Mouse (Mus musculus) lung, embryonic 15.5 days (tissue): ENCODE data around the gene Aldh1b1. TPM values are rescaled to one million over a fixed set of nuclear protein-coding genes. Genes with fewer than 3 reads are reported as not detected.

ENCODE experiments used
- ATAC-seq: fragments of 200-750 bp; cut with Nextera tagmentation; 2 replicates; pipeline ENCODE4 v1.8.0; 2017; ENCODE audit warnings: moderate number of reproducible peaks, borderline replicate concordance; ENCODE audit not compliant: low FRiP score, low TSS enrichment; ENCODE audit errors: extremely low read depth
- H3K27ac ChIP-seq: fragments of 300-500 bp; sonication (generic); 2 replicates; pipeline ENCODE4 v1.5.1; 2015; ENCODE audit warnings: moderate library complexity, mild to moderate bottlenecking, inconsistent platforms
- H3K27me3 ChIP-seq: fragments of 300-500 bp; sonication (generic); 2 replicates; pipeline ENCODE4 v1.6.1; 2015; ENCODE audit warnings: inconsistent platforms
- H3K36me3 ChIP-seq: fragments of 300-500 bp; sonication (generic); 2 replicates; pipeline ENCODE4 v1.6.1; 2015; ENCODE audit warnings: inconsistent platforms
- H3K4me1 ChIP-seq: fragments of 300-500 bp; sonication (generic); 2 replicates; pipeline ENCODE4 v1.6.1; 2015; ENCODE audit warnings: inconsistent platforms
- H3K4me2 ChIP-seq: fragments of 300-500 bp; sonication (generic); 2 replicates; pipeline ENCODE4 v1.6.1; 2015; ENCODE audit warnings: inconsistent platforms, mild to moderate bottlenecking, moderate library complexity
- H3K4me3 ChIP-seq: fragments of 300-500 bp; sonication (generic); 2 replicates; pipeline ENCODE4 v1.5.1; 2015; ENCODE audit warnings: mild to moderate bottlenecking, inconsistent platforms
- H3K9ac ChIP-seq: fragments of 300-500 bp; sonication (generic); 2 replicates; pipeline ENCODE4 v1.6.1; 2015; ENCODE audit warnings: inconsistent platforms
- H3K9me3 ChIP-seq: fragments of 300-500 bp; sonication (generic); 2 replicates; pipeline ENCODE4 v1.6.1; 2016; ENCODE audit warnings: inconsistent platforms
- WGBS: fragments of 180-500 bp; shearing (Covaris S2); methylation state at CpG from one replicate; pipeline ENCODE4 v1.1.7; 2015; 5-methylcytosine and 5-hydroxymethylcytosine counted together
- polyA plus RNA-seq: library from polyadenylated mRNA; unstranded; fragments of >200 nt; fragmentation: Nextera tagmentation; extraction: Ambion mirVana; gene quantifications from 2 replicates; pipeline ENCODE4 v1.2.1, GENCODE M21; 2015

The Aldh1b1 gene
- polyA plus RNA-seq, 1 experiment from 2014 or later: 12.4 TPM

DNA sequence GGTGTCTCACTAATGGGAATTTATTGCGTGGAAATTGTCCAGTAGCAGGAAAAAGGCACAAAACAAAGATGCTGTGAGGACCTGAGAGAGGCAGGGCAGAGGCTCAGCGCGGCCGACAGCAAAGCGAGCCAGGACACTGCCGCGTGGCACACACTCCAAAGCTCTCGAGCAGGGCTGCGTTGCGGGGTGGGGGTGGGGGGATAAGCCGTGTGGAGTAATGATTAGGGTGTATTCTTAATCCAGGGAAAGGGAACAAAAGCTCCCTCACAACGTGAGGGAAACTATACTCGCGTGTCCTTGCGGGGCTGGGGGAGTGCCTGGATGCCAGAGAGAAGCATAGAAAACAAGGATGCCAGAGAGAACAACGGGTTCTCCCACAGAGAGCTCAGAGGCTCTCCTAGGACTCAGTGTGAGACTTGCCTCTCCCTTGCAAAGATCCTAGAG lies 33.7 kb upstream of the Aldh1b1 start:
- H3K4me2 ChIP-seq: peak overlapping the region; percentile 41
- no peak overlapping the region for H3K9ac ChIP-seq
- H3K27me3 ChIP-seq: peaks cover 9% of the 10 kb centered on the region; the same call in 1 of the 2 replicates
- no peaks in the 10 kb centered on the region for H3K36me3 ChIP-seq
- no peak overlapping the region for H3K4me3 ChIP-seq
- no peak overlapping the region for H3K27ac ChIP-seq
- no peak for ATAC-seq
- peaks cover 52% of the 10 kb centered on the region for H3K4me1 ChIP-seq
- no peaks in the 10 kb centered on the region for H3K9me3 ChIP-seq
- 9% methylated on average over 16 of the region's 16 CpGs for whole genome bisulfite sequencing

DNA sequence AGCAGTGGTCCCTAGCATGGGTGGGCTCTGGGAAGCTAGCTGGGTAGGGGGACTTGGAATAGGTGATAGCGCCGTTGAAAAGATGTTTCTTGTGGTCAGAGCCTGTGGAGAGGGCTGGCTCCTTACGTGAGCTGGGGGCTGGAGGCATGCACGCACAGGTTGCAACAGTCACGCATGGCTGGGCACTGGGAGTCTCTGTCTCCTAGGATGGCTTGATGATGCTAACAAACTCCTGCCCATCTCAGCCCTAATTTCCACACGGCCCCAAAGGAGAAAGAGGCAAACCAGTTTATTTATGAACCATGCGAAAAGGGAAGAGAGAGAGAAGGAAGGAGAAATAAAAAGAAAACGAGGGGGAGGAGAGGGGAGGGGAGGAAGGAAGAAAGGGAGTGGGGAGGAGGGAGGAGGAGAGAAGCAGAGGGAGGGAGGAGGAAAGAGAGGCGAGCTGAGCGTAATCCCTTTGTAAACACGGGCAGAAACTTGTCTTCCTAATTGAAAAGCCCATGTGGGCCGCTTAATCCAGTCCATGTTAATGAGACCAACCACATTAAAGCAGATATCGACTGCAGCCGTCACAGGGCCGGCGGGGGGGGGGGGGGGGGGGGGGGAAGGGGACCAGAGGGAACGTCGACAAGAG lies 33.1 kb upstream of the Aldh1b1 start:
- 10% methylated on average over 10 of the region's 18 CpGs for WGBS
- Histone ChIP-seq H3K9ac (no peak overlapping the region), H3K4me1 (peaks cover 52% of the 10 kb centered on the region), H3K27ac (no peak overlapping the region), H3K4me3 (no peak overlapping the region), H3K9me3 (no peaks in the 10 kb centered on the region), H3K4me2 (peak overlapping the region; percentile 41), H3K36me3 (no peaks in the 10 kb centered on the region), H3K27me3 (peaks cover 14% of the 10 kb centered on the region; the same call in 1 of the 2 replicates)
- ATAC-seq: no peak

DNA sequence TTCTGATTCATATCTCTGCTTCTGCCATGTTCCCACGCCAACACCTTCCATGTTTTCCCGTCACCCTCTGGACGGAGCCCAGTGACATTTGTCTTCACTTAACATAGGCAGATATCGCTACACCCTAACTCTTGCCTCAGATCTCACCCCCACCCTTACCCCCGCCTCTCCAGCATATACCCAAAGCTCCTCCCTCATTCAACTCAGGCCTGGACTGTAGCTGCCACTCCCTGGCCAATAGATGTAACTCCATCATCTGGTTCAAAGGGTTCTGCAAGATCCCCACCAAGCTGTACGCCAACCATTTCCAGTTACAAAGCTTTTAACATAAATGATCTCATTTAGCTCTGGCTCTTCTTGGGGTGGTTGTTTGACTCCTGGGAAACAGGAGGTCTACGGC lies 32.0 kb upstream of the Aldh1b1 start:
- Histone ChIP-seq H3K4me2 (no peak overlapping the region), H3K27ac (no peak overlapping the region), H3K4me3 (no peak overlapping the region), H3K4me1 (peaks cover 52% of the 10 kb centered on the region), H3K9me3 (no peaks in the 10 kb centered on the region), H3K27me3 (peaks cover 14% of the 10 kb centered on the region; the same call in 1 of the 2 replicates), H3K9ac (no peak overlapping the region), H3K36me3 (no peaks in the 10 kb centered on the region)
- WGBS: 56% methylated on average over 7 of the region's 7 CpGs
- ATAC-seq: peak; percentile 53; the same call in 1 of the 2 replicates

GRCm38 (mm10) chr4:45767891-45768558 lies 30.8 kb upstream of the Aldh1b1 start:
- peaks cover 14% of the 10 kb centered on the region; the same call in 1 of the 2 replicates for H3K27me3 ChIP-seq
- peaks cover 52% of the 10 kb centered on the region for H3K4me1 ChIP-seq
- no peaks in the 10 kb centered on the region for H3K36me3 ChIP-seq
- no peak overlapping the region for H3K9ac ChIP-seq
- H3K4me3 ChIP-seq: no peak overlapping the region
- H3K4me2 ChIP-seq: peak overlapping the region; percentile 19; the same call in 1 of the 2 replicates
- no peaks in the 10 kb centered on the region for H3K9me3 ChIP-seq
- peak; percentile 72 for ATAC-seq
- peak overlapping the region; percentile 25; the same call in 1 of the 2 replicates for H3K27ac ChIP-seq
- 8% methylated on average over 11 of the region's 11 CpGs for WGBS

DNA sequence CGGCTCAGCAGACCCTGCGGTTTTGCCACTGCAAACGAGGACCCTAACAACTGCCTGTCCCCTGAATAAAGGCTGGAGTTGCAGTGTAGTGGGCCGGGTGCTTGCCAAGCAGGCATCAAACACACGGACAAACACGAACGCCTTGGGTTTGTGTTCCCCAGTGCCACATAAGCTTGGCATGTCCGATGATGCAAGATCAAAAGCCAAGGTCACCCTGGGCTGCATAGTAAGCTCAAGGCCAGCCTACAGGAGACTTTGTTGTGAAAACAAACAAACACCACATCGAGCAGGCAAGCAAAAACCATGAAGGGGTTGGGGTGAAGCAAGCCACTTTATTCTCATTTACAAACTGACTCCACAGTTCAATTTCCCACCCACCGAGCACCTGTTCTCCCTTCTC lies 29.7 kb upstream of the Aldh1b1 start:
- peaks cover 14% of the 10 kb centered on the region; the same call in 1 of the 2 replicates for H3K27me3 ChIP-seq
- no peak overlapping the region for H3K4me2 ChIP-seq
- no peak overlapping the region for H3K4me3 ChIP-seq
- H3K36me3 ChIP-seq: no peaks in the 10 kb centered on the region
- ATAC-seq: no peak
- WGBS: 41% methylated on average over 10 of the region's 10 CpGs
- no peak overlapping the region for H3K9ac ChIP-seq
- peaks cover 40% of the 10 kb centered on the region for H3K4me1 ChIP-seq
- H3K9me3 ChIP-seq: no peaks in the 10 kb centered on the region
- no peak overlapping the region for H3K27ac ChIP-seq

- 43% methylated on average over 10 of the region's 10 CpGs for WGBS
- H3K27me3 ChIP-seq: peaks cover 8% of the 10 kb centered on the region; the same call in 1 of the 2 replicates
- no peak overlapping the region for H3K27ac ChIP-seq
Observed at GRCm38 (mm10) chr4:45769791-45770637, 28.8 kb upstream of the Aldh1b1 start.

GRCm38 (mm10) chr4:45770638-45771033 lies 28.2 kb upstream of the Aldh1b1 start:
- Histone ChIP-seq H3K36me3 (no peaks in the 10 kb centered on the region), H3K9me3 (no peaks in the 10 kb centered on the region), H3K4me3 (no peak overlapping the region), H3K27me3 (0 out of 2 replicates have a peak, but pooled peaks cover 5% of the 10 kb centered on the region), H3K4me1 (peaks cover 28% of the 10 kb centered on the region), H3K27ac (no peak overlapping the region), H3K9ac (no peak overlapping the region), H3K4me2 (no peak overlapping the region)
- 39% methylated on average over 4 of the region's 4 CpGs for WGBS
- no peak for ATAC-seq

More at GRCm38 (mm10) chr4:45769791-45770637, 28.8 kb upstream of the Aldh1b1 start:
- no peaks in the 10 kb centered on the region for H3K9me3 ChIP-seq
- H3K36me3 ChIP-seq: no peaks in the 10 kb centered on the region
- peaks cover 34% of the 10 kb centered on the region for H3K4me1 ChIP-seq
- H3K9ac ChIP-seq: no peak overlapping the region
- no peak overlapping the region for H3K4me2 ChIP-seq
- no peak overlapping the region for H3K4me3 ChIP-seq
- no peak for ATAC-seq

- no peak overlapping the region for H3K4me2 ChIP-seq
- no peak for ATAC-seq
- H3K9me3 ChIP-seq: no peaks in the 10 kb centered on the region
- H3K27ac ChIP-seq: no peak overlapping the region
- no peak overlapping the region for H3K9ac ChIP-seq
- 43% methylated on average over 8 of the region's 8 CpGs for WGBS
- no peak overlapping the region for H3K4me3 ChIP-seq
- H3K4me1 ChIP-seq: peaks cover 26% of the 10 kb centered on the region
- no peaks in the 10 kb centered on the region for H3K36me3 ChIP-seq
- 0 out of 2 replicates have a peak, but pooled peaks cover 5% of the 10 kb centered on the region for H3K27me3 ChIP-seq
Observed at GRCm38 (mm10) chr4:45771173-45771572, 27.6 kb upstream of the Aldh1b1 start.

GRCm38 (mm10) chr4:45771619-45772018 lies 27.2 kb upstream of the Aldh1b1 start:
- Histone ChIP-seq H3K27me3 (0 out of 2 replicates have a peak, but pooled peaks cover 5% of the 10 kb centered on the region), H3K36me3 (no peaks in the 10 kb centered on the region), H3K4me2 (no peak overlapping the region), H3K9me3 (no peaks in the 10 kb centered on the region), H3K4me3 (no peak overlapping the region), H3K27ac (no peak overlapping the region), H3K4me1 (peaks cover 21% of the 10 kb centered on the region), H3K9ac (no peak overlapping the region)
- WGBS: under 1% methylated on average over 5 of the region's 5 CpGs
- ATAC-seq: no peak

DNA sequence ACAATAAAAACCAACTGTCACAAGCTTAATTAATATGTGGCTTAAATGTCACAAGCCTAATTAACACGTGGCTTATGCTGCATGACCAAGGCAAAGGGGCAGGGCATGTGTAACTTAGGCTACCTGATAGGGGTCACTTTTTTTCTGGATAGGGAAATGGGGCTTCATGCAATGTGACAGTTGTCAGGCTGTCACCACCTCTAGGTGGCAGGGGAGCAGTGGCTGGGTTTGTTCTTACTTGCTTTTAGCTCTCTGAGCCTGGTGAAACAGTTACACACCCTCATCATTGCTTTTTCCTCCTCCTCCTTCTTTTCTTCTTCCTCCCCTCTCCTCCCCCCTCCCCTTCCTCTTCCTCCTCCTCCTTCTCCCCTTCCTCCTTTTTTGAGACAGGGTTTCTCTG lies 15.2 kb upstream of the Aldh1b1 start:
- Histone ChIP-seq H3K4me1 (no peaks in the 10 kb centered on the region), H3K4me3 (no peak overlapping the region), H3K9me3 (no peaks in the 10 kb centered on the region), H3K27ac (no peak overlapping the region), H3K27me3 (peaks cover 3% of the 10 kb centered on the region; the same call in 1 of the 2 replicates), H3K36me3 (no peaks in the 10 kb centered on the region), H3K9ac (no peak overlapping the region), H3K4me2 (no peak overlapping the region)
- ATAC-seq: no peak
- WGBS: 58% methylated on average over 1 of the region's 1 CpGs

DNA sequence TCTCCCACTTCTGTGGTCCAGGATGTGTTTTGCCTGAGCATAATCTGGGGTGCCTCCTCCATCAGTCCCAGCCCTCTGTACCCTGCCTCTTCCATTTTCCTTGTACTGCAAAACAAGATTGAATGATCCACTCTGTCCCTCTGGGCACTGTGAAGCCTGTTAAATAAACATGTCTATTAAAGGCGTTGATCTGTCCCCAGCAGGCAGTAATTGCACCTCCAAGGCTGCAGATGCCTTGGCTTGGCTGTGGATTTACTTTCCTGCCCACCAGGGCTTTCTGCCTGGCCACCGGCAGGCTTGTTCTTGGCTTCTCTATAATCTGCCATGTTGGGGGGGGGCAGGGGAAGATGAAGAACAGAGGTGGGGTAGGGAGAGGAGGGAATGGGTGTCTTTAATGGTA lies 12.9 kb upstream of the Aldh1b1 start:
- 16% methylated on average over 2 of the region's 2 CpGs for WGBS

More for the DNA sequence above, 12.9 kb upstream of the Aldh1b1 start:
- Histone ChIP-seq H3K4me1 (peaks cover 9% of the 10 kb centered on the region), H3K27ac (no peak overlapping the region), H3K9me3 (no peaks in the 10 kb centered on the region), H3K4me2 (no peak overlapping the region), H3K27me3 (peaks cover 3% of the 10 kb centered on the region; the same call in 1 of the 2 replicates), H3K9ac (no peak overlapping the region), H3K36me3 (no peaks in the 10 kb centered on the region), H3K4me3 (no peak overlapping the region)
- ATAC-seq: no peak
